Mouse (Mus musculus) gastrocnemius, adult 18-20 months (tissue): Measurements from ENCODE around the gene Rpl38. TPM values are rescaled to one million over a fixed set of nuclear protein-coding genes. Genes with fewer than 3 reads are reported as not detected.

Experiments
- DNase-seq: peaks from one replicate; pipeline ENCODE4 v3.0.0; 2021; ENCODE audit warnings: low spot score
- total RNA-seq, 2 experiments: library from RNA; stranded (reverse); gene quantifications; 2 replicates each; pipeline ENCODE4 v1.2.3; 2021

Rpl38 gene
- total RNA-seq, 2 experiments from 2014 or later: 619 to 713 TPM

- peak; percentile 51 for DNase-seq
Observed at GRCm38 (mm10) chr11:114676896-114677530, 8.7 kb downstream of the Rpl38 start.

DNA sequence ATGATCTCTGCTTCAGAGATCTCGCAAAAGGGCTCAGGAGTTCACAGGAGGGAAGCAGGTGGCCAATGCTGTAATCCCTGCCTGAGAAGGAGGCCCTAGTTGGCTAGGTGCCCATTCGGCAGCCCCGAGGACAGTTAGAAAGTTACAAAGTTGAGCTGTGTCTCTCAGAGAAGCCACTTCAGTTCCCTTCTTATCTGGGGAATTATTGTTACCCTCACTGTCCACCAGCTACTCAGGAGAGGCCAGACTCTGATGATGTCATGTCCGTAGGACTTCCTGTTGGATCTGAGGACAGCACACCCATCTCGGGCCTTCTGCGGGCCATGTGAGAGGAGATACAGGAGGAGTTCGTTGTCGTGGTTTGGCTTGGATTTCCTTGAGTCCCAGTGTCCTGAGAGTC lies 11.3 kb downstream of the Rpl38 start:
- DNase-seq: no peak

DNA sequence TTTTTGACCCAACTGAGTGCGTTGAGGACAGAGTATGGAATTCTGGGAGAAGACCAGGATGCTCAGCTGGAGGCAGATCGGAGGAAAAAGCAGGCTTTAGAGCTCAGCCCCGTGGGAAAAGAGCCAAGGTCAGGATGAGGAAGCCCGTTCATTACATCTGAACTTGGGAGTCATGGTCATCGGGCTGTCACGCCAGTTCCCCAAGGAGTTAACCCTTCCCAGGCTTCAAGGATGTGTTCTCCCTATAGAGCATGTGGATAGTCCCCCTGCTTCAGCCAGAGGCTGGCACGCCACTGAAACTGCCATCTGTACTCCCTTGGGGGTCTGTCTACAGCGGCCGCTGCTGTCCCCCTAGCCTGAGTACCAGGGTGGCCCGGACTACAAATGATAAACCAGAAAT lies 12.0 kb downstream of the Rpl38 start:
- no peak for DNase-seq

- DNase-seq: no peak
Observed at GRCm38 (mm10) chr11:114681054-114681453, 12.7 kb downstream of the Rpl38 start.

- DNase-seq: no peak
Observed at GRCm38 (mm10) chr11:114682321-114682900, 14.1 kb downstream of the Rpl38 start.

GRCm38 (mm10) chr11:114683029-114683721 lies 14.9 kb downstream of the Rpl38 start:
- DNase-seq: peak; percentile 66

DNA sequence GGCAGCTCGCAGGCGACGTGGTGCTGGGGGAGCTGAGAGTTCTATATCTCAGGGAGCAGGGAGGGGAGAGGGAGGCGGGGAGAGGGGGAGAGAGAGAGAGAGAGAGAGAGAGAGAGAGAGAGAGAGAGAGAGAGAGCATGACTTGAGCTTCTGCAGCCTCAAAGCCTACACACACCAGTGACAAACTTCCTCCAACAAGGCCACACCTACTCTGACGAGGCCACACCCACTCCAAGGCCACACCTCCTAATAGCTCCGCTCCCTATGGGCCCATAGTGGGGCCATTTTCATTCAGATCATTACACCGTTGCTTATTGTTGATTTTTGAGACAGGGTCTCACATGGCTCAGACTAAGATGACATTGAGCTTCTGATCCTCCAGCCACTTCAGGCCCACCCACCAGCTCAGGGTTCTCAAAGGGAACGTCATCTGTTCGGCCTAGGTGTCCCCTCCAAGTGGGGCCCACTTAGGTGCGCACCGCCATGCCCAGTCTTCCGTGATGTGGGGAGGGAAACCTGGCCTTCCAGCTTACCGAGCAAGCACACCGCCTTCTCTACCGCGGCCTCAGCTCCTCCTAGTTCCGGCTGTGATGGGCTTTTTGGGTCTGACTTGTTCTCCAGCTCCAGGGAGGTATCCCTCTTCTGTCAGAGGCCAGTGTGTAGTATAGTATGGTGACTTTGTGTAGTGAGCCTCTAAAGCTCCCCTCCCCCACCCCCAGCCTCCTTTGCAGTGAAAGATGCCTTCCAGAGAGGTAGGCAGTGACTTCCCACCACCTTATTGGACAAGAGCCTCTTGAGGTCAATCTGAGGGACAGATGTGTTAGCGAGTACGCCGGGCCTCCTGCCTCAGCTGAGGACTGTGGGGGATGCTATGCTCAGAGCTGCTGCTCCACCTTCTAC lies 15.6 kb downstream of the Rpl38 start:
- DNase-seq: no peak

DNA sequence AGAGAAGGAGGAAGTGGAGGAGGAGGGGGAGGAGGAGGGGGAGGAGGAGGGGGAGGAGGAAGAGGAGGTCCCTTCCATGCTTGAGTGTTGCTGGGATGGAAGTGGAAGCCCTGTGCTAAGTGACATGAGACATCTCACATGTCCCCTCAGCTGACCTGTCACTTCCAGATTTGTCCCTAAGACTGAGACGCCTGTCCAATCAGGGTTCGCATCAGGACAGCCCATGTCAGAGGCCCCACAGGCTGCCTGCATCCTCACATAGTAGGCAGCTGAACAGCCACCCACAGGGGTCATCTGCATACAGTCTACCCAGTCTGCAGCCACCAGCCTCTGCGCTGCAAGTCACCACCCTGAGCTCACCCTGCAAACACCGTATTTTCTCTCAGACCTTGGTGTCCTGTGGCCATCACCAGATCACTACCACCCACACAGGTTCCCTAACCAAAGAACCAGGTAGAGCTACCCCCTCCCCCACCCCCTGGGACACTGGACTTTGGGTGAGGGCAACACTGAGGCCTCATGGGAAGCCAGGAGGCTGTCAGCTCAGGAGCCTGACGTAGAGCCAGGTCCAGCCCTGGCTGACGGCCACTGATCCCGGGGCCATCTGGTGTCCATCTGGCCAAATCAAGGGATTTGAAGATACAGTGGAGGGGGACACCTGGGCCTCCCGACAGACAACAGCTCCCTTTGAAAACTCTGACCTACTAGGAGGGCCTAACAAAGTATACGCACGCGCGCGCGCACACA lies 16.5 kb downstream of the Rpl38 start:
- DNase-seq: peak; percentile 21

- DNase-seq: no peak
Observed at GRCm38 (mm10) chr11:114685526-114686040, 17.3 kb downstream of the Rpl38 start.

DNA sequence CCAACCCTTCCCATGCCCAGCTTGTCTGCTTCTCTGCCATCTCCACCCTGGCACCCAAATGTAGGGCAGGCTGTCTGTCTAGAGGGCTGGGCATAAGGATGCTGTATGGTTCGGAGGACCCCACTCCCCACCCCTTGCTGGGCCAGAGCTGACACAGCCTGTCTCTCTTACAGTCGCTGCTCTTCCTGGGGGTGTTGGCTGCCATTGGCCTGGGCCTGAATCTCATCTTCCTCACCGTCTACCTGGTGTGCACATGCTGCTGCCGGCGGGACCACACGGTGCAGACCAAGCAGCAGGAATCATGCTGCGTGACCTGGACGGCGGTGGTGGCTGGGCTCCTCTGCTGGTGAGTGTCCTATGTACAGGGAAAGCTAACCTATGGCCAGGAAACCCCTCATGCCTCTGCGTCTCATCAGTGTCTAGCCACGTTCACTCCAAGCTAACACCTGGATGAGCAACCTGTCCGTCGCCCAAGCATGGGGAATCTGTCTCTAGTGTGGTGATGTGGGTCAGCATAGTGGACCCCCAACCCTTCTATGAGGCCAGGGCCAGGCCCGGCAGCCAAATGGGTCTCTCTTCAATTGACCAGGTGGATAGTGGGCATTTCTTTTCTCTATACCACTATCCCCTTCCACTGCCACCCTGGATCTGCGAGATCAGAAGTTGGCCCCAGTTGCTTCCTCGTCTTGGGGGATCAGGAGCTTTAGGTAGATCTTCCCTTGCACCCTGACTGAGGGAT lies 18.1 kb downstream of the Rpl38 start:
- DNase-seq: no peak

DNA sequence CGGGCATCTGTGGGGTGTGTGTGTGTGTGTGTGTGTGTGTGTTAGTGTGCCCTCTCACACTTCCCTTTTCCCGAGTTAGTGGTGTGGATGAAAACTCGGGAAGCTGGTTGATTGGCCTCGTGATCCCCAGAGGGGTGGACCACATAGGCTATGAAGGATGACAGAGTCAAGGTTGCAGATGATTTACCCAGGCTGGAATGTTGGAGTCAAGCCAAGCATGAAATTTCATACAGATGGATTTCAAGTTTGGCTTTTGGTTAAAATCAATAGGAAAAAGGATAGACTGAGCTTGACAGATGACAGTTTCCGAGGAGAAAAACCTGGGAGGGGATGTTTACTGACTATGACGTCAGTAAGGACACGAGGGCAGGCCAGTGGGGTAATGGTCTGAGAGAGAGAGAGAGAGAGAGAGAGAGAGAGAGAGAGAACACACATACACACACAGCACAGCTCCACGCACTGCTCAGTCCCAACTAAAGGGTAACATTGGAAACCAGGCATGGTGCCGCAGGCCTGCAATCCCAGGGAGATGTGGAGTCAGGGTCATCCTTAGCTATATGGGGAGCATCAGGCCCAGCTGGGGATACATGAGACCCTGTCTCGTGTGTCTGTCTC lies 19.4 kb downstream of the Rpl38 start:
- DNase-seq: peak; percentile 42

- DNase-seq: no peak
Observed at GRCm38 (mm10) chr11:114688729-114689128, 20.4 kb downstream of the Rpl38 start.

DNA sequence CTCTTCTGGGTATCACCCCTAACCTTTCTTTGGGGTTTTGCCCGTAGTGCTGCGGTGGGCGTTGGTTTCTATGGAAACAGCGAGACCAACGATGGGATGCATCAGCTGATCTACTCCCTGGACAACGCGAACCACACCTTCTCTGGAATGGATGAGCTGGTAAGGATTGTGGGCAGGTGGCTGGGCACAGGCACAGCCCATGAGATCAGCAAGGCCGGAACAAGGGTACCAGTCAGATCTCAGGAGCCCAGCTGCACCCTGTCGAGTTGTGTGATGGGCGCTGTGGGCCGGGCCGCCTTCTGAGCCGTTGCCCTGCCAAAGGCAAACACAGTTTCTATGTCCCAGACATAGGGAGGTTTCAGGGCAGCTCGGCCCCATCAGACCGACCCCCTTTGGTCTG lies 21.9 kb downstream of the Rpl38 start:
- DNase-seq: no peak

- no peak for DNase-seq
Observed at GRCm38 (mm10) chr11:114691454-114692182, 23.3 kb downstream of the Rpl38 start.

- no peak for DNase-seq
Observed at GRCm38 (mm10) chr11:114692601-114693000, 24.3 kb downstream of the Rpl38 start.

DNA sequence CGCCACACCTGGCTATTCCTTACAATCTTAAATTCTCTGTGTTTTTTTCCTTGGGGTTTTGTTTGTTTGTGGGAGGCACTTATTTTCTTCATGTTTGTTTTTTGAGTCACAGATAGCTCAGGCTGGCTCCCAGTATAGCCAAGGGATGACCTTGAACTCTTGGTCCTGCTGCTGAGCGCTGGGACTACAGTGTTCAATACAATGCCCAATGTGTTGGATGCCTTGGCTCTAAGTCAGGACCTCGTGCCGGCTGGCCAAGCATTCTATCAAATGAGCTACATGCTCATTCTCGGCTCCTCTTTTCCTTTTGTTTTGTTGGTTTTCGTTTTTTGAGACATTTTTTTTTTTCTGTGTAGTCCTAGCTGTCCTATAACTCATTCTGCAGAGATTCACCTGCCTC lies 25.1 kb downstream of the Rpl38 start:
- no peak for DNase-seq

- no peak for DNase-seq
Observed at GRCm38 (mm10) chr11:114694451-114694850, 26.1 kb downstream of the Rpl38 start.

DNA sequence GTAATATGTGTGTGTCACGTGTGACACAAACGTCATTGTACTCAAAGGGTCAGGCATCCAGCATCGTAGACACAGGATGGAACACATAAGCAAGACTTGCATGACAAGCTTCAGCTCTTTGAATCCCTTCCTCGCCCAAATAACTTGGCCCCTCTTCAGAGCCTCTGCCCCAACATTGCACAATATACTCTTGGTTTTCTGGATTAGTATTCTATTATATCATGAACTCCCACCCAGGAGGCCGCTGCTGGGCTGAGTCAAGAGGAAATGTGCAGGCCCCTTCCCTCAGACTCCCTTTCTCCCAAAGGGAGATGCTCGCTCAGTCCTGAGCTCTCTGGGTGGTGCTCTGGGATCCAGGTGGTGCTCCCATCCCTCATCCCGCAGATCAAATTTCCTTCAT lies 30.2 kb downstream of the Rpl38 start:
- DNase-seq: peak; percentile 27

DNA sequence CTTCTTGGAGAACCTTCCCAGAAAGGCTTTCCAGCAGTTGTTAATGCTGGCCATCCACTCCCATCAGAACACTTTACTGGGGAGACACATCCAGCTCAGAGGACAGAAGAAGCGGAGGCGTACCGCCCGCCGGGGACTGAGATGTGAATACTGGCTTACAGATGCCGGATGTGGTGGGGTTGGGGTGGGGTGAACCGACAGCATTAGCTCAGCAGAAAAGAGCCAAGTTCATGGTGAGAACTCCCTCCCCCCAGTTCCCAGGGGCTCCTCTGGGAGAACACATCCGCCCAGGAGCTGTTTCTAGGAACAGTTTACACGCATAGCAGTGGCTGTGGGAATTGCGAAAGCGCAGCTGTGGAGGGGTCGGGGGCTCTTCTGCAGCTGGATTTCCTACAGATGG lies 31.2 kb downstream of the Rpl38 start:
- peak; percentile 81 for DNase-seq
